Mouse (Mus musculus): ENCODE data around the gene Car10. TPM values are rescaled to one million over a fixed set of nuclear protein-coding genes. Genes with fewer than 3 reads are reported as not detected.

Gene Car10
- polyA plus RNA-seq, 1 experiment from 2014 or later: 0.05 TPM

DNA sequence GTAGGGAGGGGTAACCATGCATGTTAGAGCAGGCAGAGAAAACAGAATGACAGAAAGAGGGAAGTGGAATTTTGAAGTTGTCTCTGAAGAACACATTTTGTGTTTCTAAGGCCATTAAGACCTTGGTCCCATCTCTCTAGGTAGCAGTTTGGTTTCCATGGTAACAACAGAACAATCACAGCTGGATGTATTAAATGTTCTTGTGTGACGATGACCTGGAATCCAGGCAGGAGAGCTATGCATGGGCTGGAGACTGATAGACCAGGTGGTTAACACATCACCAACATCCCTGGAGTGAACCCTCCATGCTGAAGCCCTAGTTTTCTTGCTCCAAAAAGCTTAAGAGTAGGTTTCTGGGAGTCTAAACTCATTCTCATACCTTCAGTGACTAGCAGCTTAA, 505.7 kb downstream of the Car10 start:
- no peak overlapping the region for H3K9ac ChIP-seq (ENCODE audit: low read length)

DNA sequence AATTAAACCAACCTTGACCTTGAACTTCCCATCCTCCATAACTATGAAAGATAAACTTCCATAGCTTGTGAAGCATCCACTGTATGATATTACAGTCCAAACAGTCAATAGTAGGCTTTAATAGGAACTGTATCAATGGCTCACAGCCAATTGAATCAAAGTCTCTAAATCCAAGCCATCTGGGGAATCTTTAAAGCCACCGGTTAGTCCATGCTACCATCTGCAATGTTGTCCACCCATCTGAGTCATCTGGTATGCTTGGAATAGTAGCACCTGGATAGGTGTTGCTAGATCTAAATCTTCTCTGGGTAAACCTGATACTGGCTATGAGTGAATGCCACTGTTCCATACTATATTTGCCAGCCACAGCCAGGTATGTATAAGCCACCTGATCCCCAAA, 509.3 kb downstream of the Car10 start:
- ATAC-seq (ENCODE audit: low FRiP score, low TSS enrichment) (no peak), DNase-seq (ENCODE audit: low spot score) (no peak)
- H3K4me3 ChIP-seq (ENCODE audit: low read depth, low read length): no peak overlapping the region
- H3K36me3 ChIP-seq (ENCODE audit: control insufficient read depth, insufficient read depth, low read length): no peaks in the 10 kb centered on the region
- H3K4me1 ChIP-seq (replicated peaks; ENCODE audit: control insufficient read depth, insufficient read depth): no peaks in the 10 kb centered on the region
- H3K27ac ChIP-seq (replicated peaks): no peak overlapping the region
- H3K27me3 ChIP-seq (ENCODE audit: control insufficient read depth, insufficient read depth, low read length): no peaks in the 10 kb centered on the region
- H3K9me3 ChIP-seq (ENCODE audit: control insufficient read depth, low read length): no peaks in the 10 kb centered on the region
- no peak overlapping the region for H3K4me2 ChIP-seq (replicated peaks; ENCODE audit: low read depth)
- H3K9ac ChIP-seq (ENCODE audit: low read length): no peak overlapping the region
- 85% methylated on average over 1 of the region's 1 CpGs for WGBS
- TF ChIP-seq CTCF (IDR thresholded peaks at IDR 0.05; ENCODE audit: low read depth) (no peak), EP300 (optimal IDR thresholded peaks at IDR 0.05) (no peak)

More for the DNA sequence above, 505.7 kb downstream of the Car10 start:
- no peaks in the 10 kb centered on the region for H3K9me3 ChIP-seq (ENCODE audit: control insufficient read depth, low read length)
- no peaks in the 10 kb centered on the region for H3K27me3 ChIP-seq (ENCODE audit: control insufficient read depth, insufficient read depth, low read length)
- WGBS: 59% methylated on average over 1 of the region's 1 CpGs
- TF ChIP-seq EP300 (optimal IDR thresholded peaks at IDR 0.05): no peak
- no peak for TF ChIP-seq CTCF (IDR thresholded peaks at IDR 0.05; ENCODE audit: low read depth)
- no peak for ATAC-seq (ENCODE audit: low FRiP score, low TSS enrichment)
- H3K4me1 ChIP-seq (replicated peaks; ENCODE audit: control insufficient read depth, insufficient read depth): no peaks in the 10 kb centered on the region
- no peaks in the 10 kb centered on the region for H3K36me3 ChIP-seq (ENCODE audit: control insufficient read depth, insufficient read depth, low read length)
- no peak for DNase-seq (ENCODE audit: low spot score)
- no peak overlapping the region for H3K4me2 ChIP-seq (replicated peaks; ENCODE audit: low read depth)
- H3K4me3 ChIP-seq (ENCODE audit: low read depth, low read length): no peak overlapping the region
- H3K27ac ChIP-seq (replicated peaks): no peak overlapping the region

DNA sequence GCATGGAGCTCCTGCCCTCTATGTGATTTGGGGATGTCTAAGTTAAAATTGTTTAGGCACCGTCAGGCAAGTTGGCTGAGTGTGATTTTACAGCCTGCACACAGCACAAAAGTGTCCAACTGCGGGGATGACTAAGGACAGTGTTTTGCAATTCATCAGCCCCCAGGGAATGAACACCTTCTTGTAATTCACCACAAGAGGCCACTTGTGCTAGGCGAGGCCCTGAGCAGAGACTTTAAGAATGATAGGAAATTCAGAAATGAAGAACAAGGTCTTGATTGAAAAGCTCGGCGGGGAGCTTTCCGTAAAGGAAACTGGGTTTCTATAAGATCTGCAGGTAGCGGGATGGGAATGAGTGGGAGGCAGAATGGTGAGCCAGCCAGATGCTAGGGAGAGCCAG, 510.9 kb downstream of the Car10 start:
- H3K9ac ChIP-seq (ENCODE audit: low read length): no peak overlapping the region
- 71% methylated on average over 7 of the region's 7 CpGs for whole genome bisulfite sequencing
- no peaks in the 10 kb centered on the region for H3K9me3 ChIP-seq (ENCODE audit: control insufficient read depth, low read length)
- TF ChIP-seq EP300 (optimal IDR thresholded peaks at IDR 0.05) (no peak), CTCF (IDR thresholded peaks at IDR 0.05; ENCODE audit: low read depth) (no peak)
- H3K27ac ChIP-seq (replicated peaks): no peak overlapping the region
- no peak overlapping the region for H3K4me2 ChIP-seq (replicated peaks; ENCODE audit: low read depth)
- no peaks in the 10 kb centered on the region for H3K36me3 ChIP-seq (ENCODE audit: control insufficient read depth, insufficient read depth, low read length)
- no peaks in the 10 kb centered on the region for H3K27me3 ChIP-seq (ENCODE audit: control insufficient read depth, insufficient read depth, low read length)
- H3K4me3 ChIP-seq (ENCODE audit: low read depth, low read length): no peak overlapping the region
- H3K4me1 ChIP-seq (replicated peaks; ENCODE audit: control insufficient read depth, insufficient read depth): no peaks in the 10 kb centered on the region
- ATAC-seq (ENCODE audit: low FRiP score, low TSS enrichment) (no peak), DNase-seq (ENCODE audit: low spot score) (no peak)

DNA sequence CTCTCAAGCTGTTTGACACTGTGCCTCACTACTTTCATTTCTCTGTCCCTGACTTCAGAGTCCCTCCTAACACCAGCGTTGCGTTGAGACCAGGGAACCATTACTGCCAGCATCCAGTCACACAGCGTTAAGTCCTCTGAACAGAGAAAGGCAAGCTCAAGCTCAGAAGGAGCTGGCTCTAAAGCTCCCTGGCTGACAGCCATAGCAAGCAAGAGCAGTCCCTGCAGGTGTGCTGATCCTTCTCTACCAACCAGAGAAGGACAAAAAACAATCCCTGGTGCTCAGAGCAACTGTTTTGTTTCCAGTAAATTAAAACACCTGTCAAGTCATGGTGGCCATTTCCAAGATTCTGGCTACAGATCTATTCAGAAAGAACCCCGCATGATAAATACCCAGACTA, 514.2 kb downstream of the Car10 start:
- no peak overlapping the region for H3K27ac ChIP-seq (replicated peaks)
- no peak overlapping the region for H3K9ac ChIP-seq (ENCODE audit: low read length)
- TF ChIP-seq CTCF (IDR thresholded peaks at IDR 0.05; ENCODE audit: low read depth) (no peak), EP300 (optimal IDR thresholded peaks at IDR 0.05) (no peak)
- no peak for DNase-seq (ENCODE audit: low spot score)
- ATAC-seq (ENCODE audit: low FRiP score, low TSS enrichment): no peak
- no peaks in the 10 kb centered on the region for H3K36me3 ChIP-seq (ENCODE audit: control insufficient read depth, insufficient read depth, low read length)
- no peaks in the 10 kb centered on the region for H3K4me1 ChIP-seq (replicated peaks; ENCODE audit: control insufficient read depth, insufficient read depth)
- H3K4me3 ChIP-seq (ENCODE audit: low read depth, low read length): no peak overlapping the region
- H3K27me3 ChIP-seq (ENCODE audit: control insufficient read depth, insufficient read depth, low read length): no peaks in the 10 kb centered on the region
- no peak overlapping the region for H3K4me2 ChIP-seq (replicated peaks; ENCODE audit: low read depth)
- no peaks in the 10 kb centered on the region for H3K9me3 ChIP-seq (ENCODE audit: control insufficient read depth, low read length)
- WGBS: 77% methylated on average over 4 of the region's 4 CpGs

DNA sequence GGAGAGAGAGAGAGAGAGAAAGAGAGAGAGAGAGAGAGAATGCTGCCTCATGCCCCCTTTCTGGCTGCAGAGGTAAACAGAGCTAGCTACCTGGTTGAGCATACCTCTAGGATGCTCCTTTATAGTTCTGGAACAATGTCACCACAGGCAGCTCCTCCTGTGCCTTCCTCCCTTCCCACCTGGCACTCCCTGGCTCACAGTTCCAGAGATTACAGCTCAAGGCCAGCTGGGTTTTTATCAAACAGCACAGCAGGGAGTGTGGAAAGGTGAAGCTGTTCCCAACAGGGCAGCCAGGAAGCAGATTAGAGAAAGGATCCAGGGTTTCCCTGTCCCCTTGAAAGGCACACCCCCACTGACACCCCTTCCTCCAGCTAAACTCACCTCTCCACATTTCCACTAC, 517.0 kb downstream of the Car10 start:
- no peaks in the 10 kb centered on the region for H3K4me1 ChIP-seq (replicated peaks; ENCODE audit: control insufficient read depth, insufficient read depth)
- ATAC-seq (ENCODE audit: low FRiP score, low TSS enrichment) (no peak), DNase-seq (ENCODE audit: low spot score) (no peak)
- H3K36me3 ChIP-seq (ENCODE audit: control insufficient read depth, insufficient read depth, low read length): no peaks in the 10 kb centered on the region
- no peak overlapping the region for H3K4me2 ChIP-seq (replicated peaks; ENCODE audit: low read depth)
- TF ChIP-seq CTCF (IDR thresholded peaks at IDR 0.05; ENCODE audit: low read depth): no peak
- TF ChIP-seq EP300 (optimal IDR thresholded peaks at IDR 0.05): no peak
- H3K9me3 ChIP-seq (ENCODE audit: control insufficient read depth, low read length): no peaks in the 10 kb centered on the region
- H3K9ac ChIP-seq (ENCODE audit: low read length): no peak overlapping the region
- H3K27me3 ChIP-seq (ENCODE audit: control insufficient read depth, insufficient read depth, low read length): no peaks in the 10 kb centered on the region
- no peak overlapping the region for H3K27ac ChIP-seq (replicated peaks)
- H3K4me3 ChIP-seq (ENCODE audit: low read depth, low read length): no peak overlapping the region

DNA sequence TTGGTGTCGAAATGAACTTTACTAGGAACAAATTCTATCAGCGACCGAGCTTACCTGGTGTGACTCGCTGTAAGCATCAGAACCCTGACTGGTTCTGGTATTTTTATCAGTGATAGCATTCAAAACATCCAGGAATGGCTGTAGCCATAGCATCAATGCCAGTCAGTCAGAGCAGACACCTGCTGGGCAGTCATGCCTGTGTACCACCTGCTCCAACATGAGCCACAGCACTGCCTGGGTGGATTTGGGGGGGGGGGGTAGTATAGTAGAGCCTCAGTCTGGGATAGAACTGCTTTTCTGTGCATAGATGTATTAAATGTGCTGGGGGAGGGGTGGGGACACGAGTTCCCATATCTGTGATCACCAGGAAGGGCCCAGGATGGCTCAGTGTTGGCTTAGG, 525.8 kb downstream of the Car10 start:
- H3K27me3 ChIP-seq (ENCODE audit: control insufficient read depth, insufficient read depth, low read length): no peaks in the 10 kb centered on the region
- H3K9ac ChIP-seq (ENCODE audit: low read length): no peak overlapping the region
- no peak overlapping the region for H3K4me2 ChIP-seq (replicated peaks; ENCODE audit: low read depth)
- no peaks in the 10 kb centered on the region for H3K36me3 ChIP-seq (ENCODE audit: control insufficient read depth, insufficient read depth, low read length)
- no peak overlapping the region for H3K4me3 ChIP-seq (ENCODE audit: low read depth, low read length)
- H3K27ac ChIP-seq (replicated peaks): no peak overlapping the region
- no peaks in the 10 kb centered on the region for H3K9me3 ChIP-seq (ENCODE audit: control insufficient read depth, low read length)
- H3K4me1 ChIP-seq (replicated peaks; ENCODE audit: control insufficient read depth, insufficient read depth): no peaks in the 10 kb centered on the region
- ATAC-seq (ENCODE audit: low FRiP score, low TSS enrichment) (no peak), DNase-seq (ENCODE audit: low spot score) (no peak)
- 72% methylated on average over 5 of the region's 5 CpGs for WGBS
- TF ChIP-seq EP300 (optimal IDR thresholded peaks at IDR 0.05): no peak
- TF ChIP-seq CTCF (IDR thresholded peaks at IDR 0.05; ENCODE audit: low read depth): no peak
